Mouse (Mus musculus): ENCODE data around the gene Map4k1.

Map4k1 gene

GRCm38 (mm10) chr7:28981651-28982273 is at the start of gene Map4k1, which contains the start of gene Eif3k:
Gene Map4k1, plus strand, starts transcription at chr7:28982050.
Gene Eif3k, minus strand, starts transcription at chr7:28981864.
- peak; percentile 100 for DNase-seq (ENCODE audit: low read depth)

- DNase-seq (ENCODE audit: low read depth) = no peak
These were observed 49.3 kb upstream of the Map4k1 start for GRCm38 (mm10) chr7:28932421-28933041.

DNA sequence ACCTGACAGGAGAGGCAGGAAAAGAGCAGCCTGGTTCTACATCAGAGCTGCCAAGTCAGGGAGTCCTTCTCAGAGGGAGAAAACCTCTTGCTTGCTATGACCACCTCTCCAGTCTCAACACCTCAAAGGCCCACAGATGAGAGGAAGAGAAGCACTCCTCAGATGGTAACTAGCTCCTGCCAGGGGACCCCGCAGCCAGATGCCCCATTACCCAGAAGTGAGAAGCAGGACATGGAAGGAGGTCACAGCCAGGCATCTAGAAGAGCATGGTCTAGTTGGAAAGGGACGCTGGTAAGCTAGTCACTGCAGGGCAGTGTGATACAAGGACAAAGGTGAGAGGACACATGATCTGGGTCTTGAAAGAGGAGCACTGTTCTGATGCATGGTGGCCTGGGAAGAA is 48.0 kb upstream of the Map4k1 start:
- no peak for DNase-seq (ENCODE audit: low read depth)

DNA sequence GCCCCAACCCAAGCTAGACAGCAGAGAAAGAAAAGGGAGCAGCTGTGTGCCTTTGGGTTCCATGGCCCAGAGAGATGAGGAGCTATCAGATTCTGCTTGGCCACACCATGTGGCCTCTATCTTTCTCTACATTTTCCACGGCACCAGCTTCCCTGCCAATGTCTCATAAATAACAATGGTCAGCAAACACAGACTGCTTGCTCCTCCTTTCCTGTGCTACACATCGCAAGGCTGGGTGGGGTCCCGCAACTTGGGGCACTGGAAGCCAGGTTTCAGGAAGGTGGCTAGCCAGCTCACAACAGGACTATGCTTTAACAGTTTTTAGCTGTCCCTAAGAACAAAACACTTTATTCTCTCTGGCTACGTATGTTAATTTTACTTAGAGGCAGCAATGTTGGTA is 45.1 kb upstream of the Map4k1 start:
- no peak for DNase-seq (ENCODE audit: low read depth)

- no peak for DNase-seq (ENCODE audit: low read depth)
These were observed 43.2 kb upstream of the Map4k1 start for GRCm38 (mm10) chr7:28938654-28939053.

GRCm38 (mm10) chr7:28939418-28940183 is 42.2 kb upstream of the Map4k1 start:
- DNase-seq (ENCODE audit: low read depth) = no peak

DNA sequence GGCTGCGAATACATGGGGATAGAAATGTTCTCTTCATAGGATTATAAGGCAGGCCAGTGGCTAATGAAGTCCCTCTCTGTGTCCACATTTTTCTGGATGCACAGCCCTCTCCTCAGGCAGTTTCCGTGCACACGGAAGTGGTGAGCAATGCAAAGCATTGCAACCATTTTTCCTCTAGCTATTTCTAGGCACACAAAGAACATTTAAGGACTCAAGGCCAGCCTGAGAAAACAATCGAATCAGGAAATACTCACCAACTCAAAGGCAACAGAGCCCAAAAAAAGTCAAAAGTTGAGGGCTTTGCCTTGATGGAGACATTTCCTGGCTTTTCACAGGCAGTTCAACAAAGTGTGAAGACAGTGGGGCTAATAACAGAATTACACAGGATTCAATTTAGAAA is 40.7 kb upstream of the Map4k1 start:
- DNase-seq (ENCODE audit: low read depth) = no peak

- no peak for DNase-seq (ENCODE audit: low read depth)
These were observed 40.3 kb upstream of the Map4k1 start for GRCm38 (mm10) chr7:28941542-28941941.

- peak; percentile 66 for DNase-seq (ENCODE audit: low read depth)
These were observed 38.2 kb upstream of the Map4k1 start for GRCm38 (mm10) chr7:28943451-28944180.

GRCm38 (mm10) chr7:28944756-28945415 is 37.0 kb upstream of the Map4k1 start:
- DNase-seq (ENCODE audit: low read depth) = peak; percentile 54

DNA sequence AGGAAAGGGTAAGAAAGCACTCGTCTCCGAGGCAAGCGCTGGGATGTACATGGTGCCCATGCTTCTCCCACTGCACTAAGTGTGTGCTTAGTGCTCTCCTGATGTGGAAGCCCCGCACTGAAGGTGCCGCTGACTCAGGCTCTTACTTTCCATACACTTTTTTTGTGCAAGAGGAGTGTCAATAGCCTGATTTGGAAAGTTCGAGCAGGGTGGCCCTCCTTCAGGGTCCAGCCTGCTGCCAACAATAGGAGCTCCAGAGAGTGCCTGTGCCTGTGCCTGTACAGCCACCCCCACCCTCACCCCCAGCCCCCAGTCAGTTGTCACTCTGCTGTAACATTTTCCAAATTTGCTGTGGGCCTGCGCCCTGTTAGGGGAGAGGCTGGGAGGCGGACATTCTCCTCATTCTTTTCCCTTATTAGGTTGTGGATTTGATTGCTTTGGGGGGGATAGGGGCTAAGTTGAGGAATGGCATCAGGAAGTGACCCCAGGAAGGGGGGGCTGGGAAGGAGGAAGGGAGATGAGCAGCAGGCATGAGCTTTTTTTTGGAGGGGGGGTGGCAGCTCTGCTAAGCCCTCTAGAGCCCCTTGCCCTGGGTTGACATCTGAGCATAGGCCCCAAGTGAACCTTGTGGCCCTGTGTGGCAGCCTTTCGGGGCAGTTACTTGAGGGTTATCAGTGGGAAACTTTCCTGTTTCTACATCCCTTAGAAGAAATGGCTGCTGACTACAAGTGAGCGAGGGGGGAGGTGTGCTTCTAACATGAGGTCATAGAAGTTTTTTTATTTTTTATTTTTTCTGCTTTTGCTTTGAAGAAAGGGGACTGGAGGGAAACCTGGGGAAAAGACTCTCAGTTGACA is 36.2 kb upstream of the Map4k1 start:
- DNase-seq (ENCODE audit: low read depth) = no peak

DNA sequence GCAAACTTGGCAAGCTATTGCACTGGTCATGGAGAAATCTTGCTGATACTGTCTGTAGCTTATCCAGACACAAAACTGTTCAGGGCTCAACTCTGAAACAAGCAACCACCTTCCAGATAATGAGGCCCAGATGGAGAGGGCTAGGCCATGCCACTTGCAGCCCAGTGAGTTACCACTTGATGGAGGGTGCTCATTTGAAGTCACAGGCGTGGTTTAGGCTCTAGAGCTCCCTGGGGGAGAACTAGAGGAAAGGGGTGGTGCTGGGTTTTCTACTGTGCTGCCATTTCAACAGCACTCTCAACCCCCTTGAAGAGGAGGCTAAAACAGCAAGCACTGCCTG is 35.6 kb upstream of the Map4k1 start:
- no peak for DNase-seq (ENCODE audit: low read depth)

DNA sequence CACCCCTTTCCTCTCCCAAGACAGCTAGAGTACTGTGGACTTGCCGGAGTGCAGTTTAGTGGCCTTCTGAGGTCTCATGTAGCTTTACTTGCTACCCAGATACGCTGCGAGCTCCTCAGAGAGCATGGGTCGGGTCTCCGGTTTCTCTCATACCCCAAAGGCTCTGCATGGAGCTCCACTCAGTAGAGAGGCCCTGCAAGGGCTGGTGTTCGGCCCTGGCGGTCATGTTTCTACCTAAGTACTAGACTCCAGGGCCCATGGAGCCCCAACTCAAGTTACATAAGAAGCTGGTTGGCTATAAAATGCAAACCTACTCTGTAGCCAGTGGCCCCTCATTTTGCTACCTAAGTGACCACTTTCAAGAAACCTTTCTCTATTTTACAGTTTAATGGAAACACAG is 33.1 kb upstream of the Map4k1 start:
- DNase-seq (ENCODE audit: low read depth) = no peak

- DNase-seq (ENCODE audit: low read depth) = no peak
These were observed 32.6 kb upstream of the Map4k1 start for GRCm38 (mm10) chr7:28949298-28949697.

- no peak for DNase-seq (ENCODE audit: low read depth)
These were observed 31.4 kb upstream of the Map4k1 start for GRCm38 (mm10) chr7:28950346-28951037.

DNA sequence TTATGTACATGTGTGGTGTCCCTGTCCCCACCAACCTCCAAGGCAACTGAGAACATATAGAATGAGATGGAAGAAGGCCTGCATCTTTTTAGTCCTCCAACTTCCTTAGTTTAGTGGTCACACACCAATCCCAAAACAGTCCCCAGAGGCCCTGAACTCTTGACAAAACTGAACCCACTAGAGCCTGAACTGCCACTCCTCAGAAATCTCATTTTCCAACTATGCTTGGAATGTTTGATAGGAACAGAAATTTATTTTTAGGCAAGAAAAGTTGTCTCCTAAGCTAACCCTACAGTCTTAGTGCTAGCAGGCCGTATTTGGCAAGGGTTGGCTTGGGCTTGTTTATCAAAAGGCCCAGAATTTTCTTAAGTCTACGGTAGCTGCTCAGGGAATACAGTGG is 30.1 kb upstream of the Map4k1 start:
- DNase-seq (ENCODE audit: low read depth) = no peak

GRCm38 (mm10) chr7:28952786-28953185 is 29.1 kb upstream of the Map4k1 start:
- no peak for DNase-seq (ENCODE audit: low read depth)

GRCm38 (mm10) chr7:28953476-28954376 is 28.1 kb upstream of the Map4k1 start:
- DNase-seq (ENCODE audit: low read depth) = no peak

- no peak for DNase-seq (ENCODE audit: low read depth)
These were observed 27.1 kb upstream of the Map4k1 start for GRCm38 (mm10) chr7:28954773-28955172.

All from naive thymus-derived CD4-positive, alpha-beta T cell, adult 2 months (primary cell).